Mouse (Mus musculus) embryo, embryonic 11.5 days (tissue): Measurements from ENCODE around the gene Sun5.
A peak's percentile ranks its signal among the peaks of the same experiment; 100 is the strongest.

Source experiments
- DNase-seq: peaks from one replicate; pipeline ENCODE4 v3.0.0-alpha.2; 2012; ENCODE audit warnings: low read depth, low spot score

Sun5 gene

DNA sequence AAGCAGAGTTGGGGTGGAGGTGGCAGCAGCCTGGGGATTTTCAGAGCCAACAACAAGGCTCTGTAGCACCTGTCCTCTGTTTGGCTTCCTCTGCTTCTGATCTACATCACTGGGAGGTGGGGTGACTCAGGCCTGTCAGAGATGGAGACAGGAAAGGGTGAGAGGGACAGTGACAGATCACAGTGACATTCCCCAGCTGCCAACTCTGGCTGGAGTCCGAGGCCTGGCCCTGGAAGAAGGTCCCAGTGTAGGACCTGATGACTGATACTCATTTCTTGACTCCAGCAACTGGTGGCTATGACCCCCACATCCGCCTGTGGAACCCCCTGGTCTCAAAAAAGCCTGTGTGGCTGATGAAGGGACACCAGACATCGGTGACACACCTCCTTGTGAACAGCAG lies 61.0 kb downstream of the Sun5 start:
- DNase-seq = no peak

DNA sequence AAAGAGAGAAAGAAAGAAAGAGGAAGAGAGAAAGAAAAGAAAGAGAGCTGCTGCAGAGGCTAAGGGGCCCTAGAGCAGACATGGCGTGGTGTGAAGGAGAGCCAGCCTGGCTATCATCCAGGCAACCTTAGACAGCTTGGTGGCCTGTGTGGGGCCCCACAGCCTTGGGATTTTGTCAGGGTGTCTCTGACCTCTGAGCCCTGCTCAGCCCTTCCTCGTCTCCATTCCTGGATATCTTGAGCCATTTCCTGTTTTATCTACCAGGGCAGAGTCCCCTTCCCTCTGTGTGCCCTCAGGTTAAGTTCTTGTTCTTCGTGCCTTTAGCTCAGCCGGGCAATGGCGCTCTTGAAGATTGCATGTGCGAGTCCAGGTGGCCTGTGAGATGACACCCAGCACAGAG lies 62.0 kb downstream of the Sun5 start:
- no peak for DNase-seq

DNA sequence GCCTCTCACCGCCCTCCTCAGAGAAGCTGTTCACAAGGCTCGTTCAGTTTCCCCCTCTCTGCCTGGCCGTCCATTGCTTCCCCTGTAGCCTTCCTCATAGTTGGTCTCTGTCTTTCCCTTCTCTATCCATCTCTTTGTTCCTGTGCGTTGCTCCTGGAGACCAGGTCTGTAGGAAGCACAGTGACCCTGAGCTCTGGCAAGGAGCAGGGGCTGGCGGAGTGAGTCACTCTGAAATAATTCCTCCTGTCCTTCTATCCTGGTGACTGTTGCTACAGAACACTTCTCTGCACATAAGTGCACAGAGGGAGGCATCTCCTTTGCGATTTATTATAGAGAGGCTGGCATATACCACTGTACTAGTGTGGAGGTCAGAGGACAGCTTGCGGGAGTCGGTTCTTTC lies 62.7 kb downstream of the Sun5 start:
- no peak for DNase-seq

DNA sequence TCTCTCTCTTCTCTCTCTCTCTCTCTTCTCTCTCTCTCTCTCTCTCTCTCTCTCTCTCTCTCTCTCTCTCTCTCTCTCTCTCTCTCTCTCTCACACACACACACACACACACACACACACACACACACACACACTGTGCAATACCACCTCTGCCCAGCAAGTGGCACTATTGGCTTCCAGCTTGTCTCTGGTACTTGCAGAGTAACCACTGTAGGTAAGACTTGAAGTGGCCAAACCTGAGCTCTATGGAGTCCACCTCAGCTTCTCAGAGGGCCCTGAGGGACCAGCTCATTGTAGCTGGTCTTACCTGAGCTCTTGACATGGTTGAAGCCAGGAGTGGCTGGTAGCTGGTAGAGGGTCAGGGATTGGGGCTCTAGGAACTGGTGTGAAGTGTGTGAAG lies 63.4 kb downstream of the Sun5 start:
- peak; percentile 24 for DNase-seq
